Mouse (Mus musculus) natural killer cell, adult 2 months (primary cell): ENCODE data around the gene Mif.
A peak's percentile ranks its signal among the peaks of the same experiment; 100 is the strongest.
"Not testable (repeated sequence)": the region's sequence is repeated elsewhere in the genome, so short reads cannot be mapped to it uniquely, and the experiment has no call there.

ENCODE experiments used
- DNase-seq, 2 experiments: peaks; one replicate each; pipeline ENCODE4 v3.0.0; 2022; ENCODE audit warnings: low spot score in 2 of 2

Mif gene

DNA sequence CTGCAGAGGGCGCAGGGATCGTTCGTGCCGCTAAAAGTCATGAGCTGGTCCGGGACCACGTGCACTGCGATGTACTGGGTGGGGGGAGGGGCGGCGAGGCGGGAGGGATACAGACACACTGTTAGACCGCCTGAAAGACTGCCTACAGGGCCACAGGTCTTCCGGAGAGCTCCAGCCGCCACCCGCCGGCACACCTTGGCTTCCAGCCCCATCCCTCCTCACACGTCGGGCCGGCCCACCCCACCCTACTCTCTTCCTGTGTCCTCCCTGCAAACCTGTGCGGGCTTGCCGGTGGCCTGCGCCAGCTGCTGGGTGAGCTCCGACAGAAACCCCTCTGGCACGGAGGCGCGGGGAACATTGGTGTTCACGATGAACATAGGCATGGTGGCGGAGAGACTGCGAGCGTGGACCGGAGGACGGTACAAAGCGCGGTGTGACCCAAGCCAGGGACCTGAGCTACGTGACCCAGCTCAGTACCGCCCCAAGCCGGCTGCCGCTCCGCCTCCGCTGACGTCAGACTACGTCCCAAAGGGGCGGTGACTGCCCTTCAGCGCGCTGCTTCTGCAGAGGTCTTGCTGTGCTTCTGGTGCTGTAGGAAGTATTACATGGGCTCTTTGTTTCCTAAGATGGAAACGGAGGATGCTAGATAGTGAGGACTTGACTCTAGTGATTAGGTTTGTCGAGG, at the start of gene Mif:
TSS of gene Mif (minus strand) at position 455 of the 685 bp plus-strand sequence.
- peak; percentile 84 to 87 for DNase-seq

DNA sequence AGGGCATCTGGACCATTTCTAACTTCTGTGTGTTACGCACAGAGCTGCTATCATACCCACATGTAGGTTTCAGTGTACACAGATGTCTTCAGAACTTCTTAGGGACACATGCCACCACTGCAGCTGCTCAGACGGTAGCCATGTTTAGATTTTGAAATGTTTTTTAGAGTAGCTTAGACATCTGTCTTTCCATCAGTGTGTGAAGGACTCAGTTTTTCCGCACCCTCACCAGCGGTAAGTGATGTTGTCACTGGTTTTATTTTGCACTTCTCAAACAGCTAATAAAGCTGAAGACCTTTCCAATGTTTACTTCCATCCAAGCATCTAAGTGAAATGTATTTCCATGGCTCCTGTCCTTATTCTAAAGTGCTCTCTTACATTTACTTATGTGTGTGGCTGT, 46.8 kb upstream of the Mif start:
- DNase-seq = no peak

DNA sequence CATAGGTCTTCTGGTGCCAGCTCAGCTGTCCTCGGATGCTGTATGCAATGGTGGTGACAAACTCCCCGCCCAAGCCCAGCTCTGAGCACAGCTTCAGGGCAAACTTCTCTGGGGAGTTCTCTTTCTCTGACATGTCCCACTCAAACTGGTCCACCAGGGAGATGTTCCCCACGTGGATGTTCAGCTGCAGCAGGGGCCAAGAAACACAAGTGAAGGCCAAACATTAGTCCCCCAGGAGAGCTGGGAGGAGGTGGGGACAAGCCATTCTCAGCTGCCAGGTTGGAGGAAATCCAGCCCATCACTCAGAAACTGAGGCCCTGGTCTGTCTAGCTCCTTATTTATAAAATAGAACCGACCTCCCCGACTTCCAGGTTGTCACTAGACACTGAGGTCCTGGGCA, 44.4 kb upstream of the Mif start:
- DNase-seq = no peak

DNA sequence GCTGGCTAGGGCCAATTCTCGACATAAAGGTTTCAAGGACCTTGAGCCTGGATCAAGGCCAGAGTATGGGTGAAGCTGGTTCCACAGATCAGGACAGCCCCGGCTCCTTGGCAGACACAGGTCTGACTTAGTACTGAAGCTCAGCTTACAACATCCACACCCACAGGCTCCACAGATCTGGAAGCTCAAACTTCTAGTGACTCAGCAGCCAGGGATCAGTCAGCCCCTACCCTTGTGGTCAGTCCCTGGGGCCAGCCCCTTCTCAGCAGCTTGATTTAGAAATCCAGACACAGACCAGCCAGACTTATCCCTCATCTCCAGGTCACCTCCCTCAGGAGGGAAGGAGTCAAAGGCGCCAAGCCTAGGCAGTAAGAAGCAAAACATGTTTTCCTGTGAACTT, 38.8 kb upstream of the Mif start:
- DNase-seq = no peak

DNA sequence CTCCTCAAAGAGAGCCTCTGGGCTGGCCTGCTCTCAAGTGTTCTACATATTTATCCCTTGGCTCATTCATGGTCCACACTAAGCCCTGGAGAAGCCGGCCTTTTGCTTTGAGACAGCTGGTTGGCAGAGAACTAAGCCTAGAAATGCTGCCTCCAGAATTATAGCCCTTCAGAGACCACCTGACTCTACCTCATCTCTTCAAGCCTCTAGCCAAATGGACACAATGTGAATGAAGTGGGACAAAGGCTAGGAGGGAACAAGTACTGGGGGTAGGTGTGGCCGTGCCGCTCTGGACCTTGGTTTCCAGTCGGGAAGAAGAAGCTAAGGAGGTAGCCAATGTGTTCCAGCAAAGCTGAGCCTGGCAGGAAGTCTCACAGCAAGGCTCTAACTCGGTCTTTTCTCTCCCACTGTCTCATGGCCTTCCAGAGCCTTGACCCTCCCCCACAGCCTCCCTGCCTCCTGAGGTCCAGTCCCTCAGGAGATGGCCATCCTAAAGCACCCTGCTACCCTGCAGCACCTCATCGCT, 38.1 kb upstream of the Mif start:
- no peak for DNase-seq

DNA sequence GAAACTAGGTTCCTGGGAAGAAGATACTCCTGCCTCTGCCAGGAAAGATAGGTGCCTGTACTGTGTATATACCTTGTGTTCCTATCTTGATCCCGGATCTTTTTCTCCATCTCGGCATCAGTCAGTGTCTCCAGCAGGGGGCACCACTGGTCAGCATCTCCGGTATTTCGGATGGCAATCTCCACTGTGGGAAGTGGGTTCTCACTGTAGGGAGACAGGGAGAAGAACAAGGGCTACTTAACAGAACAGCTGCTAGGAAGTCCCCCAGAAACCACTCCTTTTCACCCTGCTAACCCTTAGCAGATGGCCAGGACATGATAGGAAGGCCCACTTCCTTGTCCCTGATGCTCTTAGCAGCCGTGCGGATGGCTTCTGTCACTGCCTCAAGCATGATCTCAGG, 37.3 kb upstream of the Mif start:
- DNase-seq = peak; percentile 12 to 28

DNA sequence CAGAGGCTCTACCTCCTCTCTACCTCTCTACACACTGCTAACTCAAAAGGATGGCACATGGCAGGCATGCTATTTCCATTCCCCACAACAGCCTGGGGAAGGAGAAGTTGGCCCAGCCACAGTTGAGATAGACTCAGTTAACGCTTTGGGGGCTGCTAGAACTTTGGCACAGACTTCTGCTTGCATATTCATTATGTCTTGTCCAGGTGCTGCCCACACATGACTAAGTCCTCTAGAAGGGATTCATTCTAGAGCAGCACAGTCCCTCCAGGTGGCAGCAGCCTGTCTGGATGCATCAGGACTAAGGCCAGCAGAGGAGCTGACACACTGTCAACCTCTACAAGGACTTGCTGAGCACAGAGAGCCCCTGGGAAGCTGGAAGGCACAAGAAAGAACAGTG, 36.2 kb upstream of the Mif start:
- DNase-seq = no peak

DNA sequence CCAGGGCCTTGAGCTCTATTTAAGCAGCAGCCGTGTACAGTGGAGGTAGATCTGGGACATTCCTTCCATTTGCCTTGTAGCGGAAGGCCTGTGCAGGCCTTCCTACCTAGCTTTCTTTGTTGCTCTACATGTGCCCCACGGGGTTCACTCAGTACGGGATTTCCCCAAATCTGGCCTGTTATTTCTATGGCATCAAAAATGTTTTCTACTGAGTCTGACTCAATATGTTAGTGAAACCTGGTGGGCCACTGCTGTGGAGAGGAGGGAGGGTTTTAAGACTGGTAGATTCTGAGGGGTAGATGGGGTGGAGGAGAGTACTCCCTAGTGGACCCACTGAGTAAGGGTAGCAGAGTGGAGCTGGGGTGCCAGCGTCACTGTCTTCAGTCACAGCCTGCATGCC, 35.7 kb upstream of the Mif start:
- no peak for DNase-seq

DNA sequence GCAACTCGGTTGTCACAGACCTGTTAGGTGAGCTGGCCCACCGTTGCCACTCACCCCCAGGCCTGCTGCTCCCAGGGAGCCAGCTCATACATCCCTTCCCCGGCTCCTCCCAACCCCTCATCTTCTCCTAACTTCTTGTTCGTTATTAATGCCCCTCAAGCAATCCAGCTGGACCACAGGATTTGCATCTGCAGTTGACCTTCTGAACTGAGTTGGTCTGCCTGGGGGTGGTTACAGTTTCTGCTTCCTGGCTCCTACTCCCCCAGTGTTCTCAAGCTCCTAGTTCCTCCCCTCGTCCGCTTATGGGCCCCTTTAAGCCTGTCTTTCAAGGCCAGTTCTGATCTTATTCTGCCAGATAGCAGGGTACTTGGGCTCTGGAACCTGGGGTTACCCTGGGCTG, 34.6 kb upstream of the Mif start:
- DNase-seq = no peak

DNA sequence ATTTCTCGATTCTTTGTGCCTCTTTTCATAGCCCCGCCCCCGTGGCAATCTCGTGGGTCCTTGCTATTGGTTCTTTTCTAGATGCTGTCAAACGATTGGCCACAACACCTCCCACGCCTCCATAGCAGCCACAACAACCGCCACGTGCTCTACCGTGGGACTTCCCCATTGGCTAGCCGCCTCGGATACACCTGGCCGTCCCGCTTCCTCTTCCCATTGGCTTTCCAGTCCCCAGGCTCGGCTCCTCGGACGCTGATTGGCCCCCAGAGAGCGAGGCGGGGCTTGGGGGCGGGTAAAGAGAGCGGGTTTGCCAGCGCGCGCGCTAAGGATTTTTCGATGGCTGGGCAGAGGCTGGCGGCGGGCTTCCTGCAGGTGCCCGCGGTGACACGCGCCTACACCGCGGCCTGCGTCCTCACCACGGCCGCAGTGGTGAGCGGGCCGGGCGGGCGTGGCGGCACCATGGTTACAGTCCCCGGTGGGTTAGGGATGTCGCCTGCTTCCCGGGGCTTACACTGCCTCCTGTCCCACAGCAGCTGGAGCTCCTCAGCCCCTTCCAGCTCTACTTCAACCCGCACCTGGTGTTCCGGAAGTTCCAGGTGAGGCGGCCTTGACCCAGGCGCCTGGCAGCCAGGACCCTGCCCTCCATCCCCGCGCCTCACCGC, 33.2 kb upstream of the Mif start, which contains the start of gene Derl3:
TSS of gene Derl3 (plus strand) at position 325 of the 662 bp plus-strand sequence.
- peak; percentile 97 to 98 for DNase-seq

DNA sequence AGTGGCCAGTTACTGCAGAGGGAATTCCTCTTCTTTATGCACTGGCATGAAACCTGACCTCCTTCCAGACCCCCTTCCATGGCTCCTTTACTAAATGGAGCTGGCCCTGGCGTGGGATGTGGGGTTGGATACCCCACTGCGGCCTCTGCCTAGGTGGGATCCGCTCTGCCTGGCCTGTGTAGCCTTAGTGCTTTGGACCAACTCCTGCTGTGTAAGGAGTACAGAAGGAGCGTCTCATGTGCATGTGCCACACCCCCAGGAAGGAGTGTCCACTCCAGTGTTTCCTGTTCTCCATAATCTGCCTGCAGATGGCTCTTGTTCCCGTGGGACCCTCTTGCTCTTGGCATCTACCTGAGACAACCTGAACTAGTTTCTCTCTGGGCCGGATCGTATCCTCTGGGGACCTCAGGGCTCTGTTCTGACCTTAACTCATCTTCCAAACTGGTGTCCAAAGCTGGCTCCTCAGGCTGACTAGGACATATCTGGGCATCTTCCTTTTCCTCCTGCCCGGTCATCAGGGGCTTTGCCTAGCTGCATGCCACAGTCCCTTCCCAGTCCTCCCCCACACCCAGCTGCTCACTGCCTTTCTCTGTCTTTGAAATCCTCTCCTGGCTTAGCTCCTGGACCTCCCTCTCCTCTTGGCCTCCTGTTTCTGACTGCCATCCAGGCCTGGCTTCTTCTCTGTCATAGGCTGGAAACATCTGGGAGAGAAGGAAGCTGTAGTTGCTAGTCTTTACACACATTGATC, 29.5 kb upstream of the Mif start:
- no peak for DNase-seq

DNA sequence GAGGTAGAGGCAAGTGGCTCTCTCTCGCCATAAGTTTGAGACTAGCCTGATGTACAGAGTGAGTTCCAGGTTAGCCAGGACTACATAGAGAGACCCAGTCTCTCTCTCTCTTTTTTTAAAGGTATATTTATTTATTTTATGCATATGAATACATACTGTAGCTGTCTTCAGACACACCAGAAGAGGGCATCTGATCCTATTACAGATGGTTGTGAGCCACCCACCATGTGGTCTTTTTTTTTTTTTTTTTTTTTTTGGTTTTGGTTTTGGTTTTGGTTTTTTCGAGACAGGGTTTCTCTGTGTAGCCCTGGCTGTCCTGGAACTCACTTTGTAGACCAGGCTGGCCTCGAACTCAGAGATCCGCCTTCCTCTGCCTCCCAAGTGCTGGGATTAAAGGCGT, 27.5 kb upstream of the Mif start:
- DNase-seq = not testable (repeated sequence)

DNA sequence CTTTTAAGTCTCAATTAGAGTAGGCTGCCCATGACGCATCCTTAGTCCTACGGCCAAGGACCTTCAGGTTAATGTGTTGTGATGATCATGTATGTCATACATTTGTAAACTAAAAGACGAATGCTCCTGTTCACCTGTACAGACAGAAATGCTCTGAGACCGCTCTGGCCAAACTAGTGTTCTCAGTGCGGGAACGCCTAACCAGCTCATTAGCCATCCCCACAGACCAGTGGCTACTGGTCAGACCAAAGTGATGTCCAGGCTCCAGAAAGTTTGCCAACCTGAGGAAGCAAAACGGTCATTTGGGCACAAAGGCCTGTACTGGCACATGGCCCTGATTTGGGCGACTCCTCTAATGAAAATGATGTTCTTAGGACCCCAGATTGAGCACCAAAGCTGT, 24.7 kb upstream of the Mif start:
- no peak for DNase-seq

DNA sequence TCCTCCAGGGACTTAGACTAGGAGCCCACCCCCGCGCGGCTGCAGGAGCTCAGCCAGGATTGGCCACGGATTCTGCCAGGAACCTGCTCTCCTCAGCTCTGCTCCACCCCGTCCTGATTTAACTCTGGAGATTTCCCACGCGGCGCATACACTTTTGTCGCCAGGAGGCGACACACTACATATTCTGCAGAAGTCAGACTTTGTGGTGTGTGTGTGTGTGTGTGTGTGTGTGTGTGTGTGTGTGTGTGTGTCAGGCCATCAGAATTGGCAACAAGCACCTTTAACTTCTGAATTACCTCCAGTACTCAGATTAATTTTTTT, 23.2 kb upstream of the Mif start:
- peak; percentile 49 to 74 for DNase-seq

DNA sequence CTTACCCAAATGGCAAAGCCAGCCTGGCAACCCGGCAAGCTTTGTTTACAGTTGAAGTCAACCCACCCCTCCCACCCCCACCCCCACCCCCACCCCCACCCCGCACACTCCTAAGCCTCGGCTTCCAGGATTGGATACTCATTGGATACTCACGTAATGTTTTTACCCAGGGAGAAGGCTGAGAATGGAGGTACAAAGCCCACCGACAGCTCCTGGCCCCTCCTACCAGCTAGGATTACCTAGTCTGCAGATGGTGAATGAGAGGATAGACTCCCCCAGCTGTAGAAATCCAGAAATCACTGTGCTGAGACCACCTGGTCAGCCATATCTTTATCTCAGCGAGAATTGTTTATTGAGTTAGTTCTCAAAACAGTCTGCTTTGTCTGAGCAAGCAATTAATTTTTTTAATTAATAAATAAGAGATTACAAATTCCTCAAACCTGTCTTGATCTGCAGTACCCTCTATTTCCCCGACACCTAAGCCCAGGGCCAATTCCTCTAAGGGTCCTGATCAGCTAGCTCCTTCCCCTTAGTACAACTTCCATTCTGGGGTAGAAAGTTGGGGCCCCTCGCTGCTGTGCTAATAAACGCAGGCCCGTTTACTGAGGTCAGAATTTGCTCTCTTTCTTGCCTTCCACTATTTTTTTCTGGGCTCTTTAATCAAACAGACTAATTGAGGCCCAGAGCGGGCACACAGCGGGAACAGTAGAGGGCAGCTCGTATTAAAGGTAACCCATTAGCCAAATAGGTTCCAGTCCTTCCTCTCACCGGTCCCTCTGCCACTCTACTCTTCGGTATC, 22.6 kb upstream of the Mif start:
- DNase-seq = no peak

DNA sequence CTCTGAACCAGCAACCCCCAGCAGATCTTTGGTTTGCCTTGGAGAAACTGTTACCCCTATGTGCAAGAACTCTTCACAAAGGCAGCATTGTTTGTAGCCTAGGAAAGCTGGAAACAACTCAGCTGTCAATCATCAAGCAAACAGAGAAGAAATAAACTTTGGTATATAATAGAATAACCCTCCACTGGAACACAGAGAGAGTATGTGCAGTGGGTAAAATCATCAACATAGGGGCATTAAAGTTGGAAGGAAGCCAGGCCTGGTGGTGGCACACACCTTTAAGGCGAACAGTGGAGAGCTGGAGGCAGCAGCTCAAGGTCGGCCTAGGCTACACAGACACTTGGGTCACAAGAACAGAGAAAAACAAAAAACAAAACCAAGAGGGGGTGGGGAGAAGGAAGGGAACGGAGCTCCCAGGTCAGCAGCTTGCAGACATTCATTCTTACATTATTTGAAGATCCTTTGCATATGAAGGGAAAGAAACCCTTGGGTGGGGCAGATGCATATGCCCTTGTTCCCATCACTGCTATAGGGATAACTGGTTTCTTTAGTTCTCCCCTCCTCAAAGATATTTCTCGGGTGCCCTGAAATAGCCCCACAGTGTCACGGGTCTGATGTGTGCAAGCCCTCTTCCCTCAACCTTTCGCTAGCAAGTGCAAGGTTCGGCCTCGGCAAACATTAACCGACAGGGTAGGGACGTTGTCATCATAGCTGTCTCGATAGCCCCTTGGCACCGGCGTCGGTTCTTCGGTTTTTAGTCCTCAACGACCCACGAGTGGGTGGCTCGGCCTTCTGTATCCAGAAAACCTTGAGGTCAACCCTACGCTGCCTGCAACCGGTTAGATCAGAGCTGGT, 21.8 kb upstream of the Mif start:
- no peak for DNase-seq

DNA sequence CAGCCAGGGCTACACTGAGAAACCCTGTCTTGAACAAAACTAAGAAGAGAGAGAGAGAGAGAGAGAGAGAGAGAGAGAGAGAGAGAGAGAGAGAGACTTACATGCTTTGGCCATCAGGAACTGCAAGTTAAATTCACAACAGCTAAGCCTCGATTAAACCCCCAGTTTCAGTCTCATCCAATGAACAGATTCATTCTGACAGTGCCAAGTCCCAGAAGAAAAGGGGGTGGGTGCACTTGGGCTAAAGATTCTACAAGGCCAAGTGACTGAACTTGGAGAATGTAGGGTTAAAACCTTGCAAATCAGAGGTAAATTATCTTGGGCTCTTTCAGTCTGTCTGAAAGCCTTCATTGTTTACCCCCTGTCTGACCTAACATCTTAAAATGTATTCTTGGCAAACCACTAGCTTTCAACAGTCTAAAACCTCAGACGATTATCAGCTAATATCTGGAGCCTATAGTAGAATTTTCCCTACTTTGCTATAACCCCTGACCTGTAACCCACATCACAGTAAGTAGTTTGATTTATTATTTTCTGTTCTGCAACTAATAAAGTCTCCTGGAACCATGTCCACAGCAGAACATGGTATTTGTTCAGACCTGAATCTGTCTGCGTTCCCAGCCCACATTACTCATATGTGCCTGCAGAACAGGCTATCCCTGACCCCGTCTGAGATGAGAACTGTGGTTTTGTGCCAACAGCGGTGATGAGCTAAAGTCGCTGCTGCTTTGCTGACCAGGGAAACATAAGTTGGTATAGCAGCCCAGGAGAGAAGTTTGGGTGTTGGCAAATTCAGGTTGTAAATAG, 20.9 kb upstream of the Mif start:
- DNase-seq = no peak

DNA sequence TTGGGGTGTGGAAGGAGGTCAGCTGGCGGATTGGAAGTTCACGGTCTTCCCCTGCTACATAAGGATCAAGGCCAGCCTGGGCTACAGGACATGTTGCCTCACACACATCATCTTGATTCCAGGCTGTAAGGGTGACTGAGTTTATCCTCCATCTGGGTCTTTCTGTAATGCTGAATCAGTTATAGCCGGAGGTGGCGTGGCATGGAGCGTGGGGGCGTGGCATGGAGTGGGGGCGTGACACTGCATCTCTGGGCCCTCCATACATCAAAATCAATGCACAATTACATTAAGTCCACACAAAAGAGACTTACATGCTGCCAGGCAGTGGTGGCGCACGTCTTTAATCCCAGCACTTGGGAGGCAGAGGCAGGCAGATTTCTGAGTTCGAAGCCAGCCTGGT, 20.3 kb upstream of the Mif start:
- no peak for DNase-seq

DNA sequence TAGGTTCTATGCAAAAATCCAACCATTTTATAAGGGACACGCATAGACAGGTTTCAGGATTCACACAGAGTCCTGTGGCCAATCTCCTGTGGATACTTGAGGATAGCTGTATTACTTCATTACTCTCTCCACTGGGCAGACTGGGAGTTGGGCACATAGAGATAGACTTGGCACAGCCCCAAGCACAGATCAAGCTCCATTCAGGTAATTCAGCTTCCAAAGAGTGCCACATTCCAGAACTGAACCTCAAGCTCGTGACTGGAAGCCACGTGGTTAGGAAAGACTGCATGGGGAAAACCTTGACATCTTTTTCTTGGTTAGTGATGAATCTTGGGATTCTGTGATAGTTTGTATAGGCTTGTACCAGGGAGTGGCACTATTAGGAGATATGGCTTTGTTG, 18.8 kb upstream of the Mif start:
- no peak for DNase-seq

DNA sequence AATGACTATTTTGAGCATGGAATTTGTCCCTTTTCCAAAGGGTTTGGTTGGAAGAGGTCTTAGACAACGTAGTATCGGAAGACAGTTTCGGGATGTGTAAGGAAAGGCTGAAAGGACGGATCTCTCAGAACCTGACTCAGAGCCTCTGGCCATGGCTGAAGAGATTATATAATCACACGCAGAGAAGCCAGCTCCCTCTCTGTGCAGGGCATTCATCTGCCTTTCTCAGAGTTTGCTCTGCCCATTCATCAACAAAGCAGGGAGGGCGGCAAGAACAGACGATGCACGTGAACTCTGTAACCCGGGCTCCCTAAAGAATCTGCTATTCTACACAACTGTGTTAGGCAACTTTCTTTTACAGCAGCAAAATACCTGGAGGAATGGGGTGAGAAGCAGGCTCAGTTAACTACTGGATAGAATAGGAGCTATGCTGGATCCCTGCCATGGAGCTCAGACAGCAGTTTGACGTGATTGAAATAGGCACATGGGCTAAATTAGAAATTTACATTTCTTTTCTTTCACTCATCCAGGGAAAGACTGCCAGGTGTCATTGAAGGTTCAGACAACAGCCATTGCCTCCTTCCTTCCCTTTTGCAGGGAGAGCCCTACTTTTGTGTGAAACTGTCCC, 13.6 kb upstream of the Mif start:
- DNase-seq = no peak
